Mouse (Mus musculus): ENCODE measurements around the gene Dna2.

DNA sequence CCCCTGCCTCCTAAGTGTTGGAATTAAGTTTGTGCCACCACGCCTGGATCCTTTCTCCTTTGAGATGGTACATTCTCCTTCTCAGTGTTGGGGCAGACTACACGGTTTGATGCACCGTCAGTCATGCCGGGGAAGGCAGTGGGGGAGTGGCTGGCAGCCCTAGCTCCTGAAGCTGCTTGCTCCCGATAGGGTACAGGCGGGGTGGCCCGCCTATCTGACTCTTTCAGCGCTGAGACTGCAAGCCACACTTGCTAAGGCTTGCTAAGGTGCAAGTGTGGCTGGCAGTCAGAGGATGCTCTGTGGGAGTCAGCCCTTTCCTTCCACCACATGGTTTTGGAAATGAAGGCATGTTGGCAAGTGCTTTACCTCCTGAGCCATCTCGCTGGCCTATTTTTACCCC is 53.8 kb downstream of the Dna2 start:
- TF ChIP-seq CTCF (IDR thresholded peaks at IDR 0.05; ENCODE audit: borderline replicate concordance, extremely low read depth, insufficient read depth, insufficient read length) = no peak
- TF ChIP-seq POLR2A (IDR thresholded peaks at IDR 0.05; ENCODE audit: borderline replicate concordance, extremely low read depth, insufficient read depth, insufficient read length, poor library complexity, severe bottlenecking) = no peak
